ENCODE assay signal across 12 mouse cellular contexts in the genomic region with DNA sequence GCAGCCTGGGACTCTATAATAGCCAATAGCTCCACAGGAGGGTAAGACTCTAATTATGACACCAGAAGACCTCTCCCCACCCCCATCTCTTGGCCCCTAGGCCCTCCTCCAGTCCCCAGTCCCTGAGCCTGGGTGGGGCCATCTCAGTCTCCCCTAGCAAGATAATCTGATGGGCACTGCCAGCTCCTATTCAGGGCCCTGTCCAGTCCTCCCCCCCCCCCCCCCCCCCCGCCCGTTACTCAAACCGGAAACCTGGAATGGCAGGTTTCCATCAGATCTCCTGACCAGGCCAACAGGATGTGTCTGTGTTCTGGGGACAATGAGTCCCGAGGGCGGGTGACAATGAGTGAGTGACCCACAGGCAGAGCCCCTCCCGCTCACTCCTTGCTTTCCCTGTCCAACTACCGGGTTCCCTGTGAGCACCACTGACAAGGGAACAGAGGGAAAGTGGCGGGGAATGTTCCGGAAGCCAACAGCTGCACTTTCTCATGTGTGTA.
DNase-seq lines count a peak whose midpoint lies in the region; ATAC-seq and TF ChIP-seq lines count a peak whose summit lies in the region.
"Had no signal": no experiment of that assay in that cellular context is flagged by ENCODE, and none has a peak within 500 bp of the region (broad histone marks: within the 10 kb centered on the region; RNA-seq: fewer than 3 reads in every experiment).

No protein-coding gene starts in this region.

- no peaks in the 10 kb centered on the region for H3K9me3 ChIP-seq in heart, embryonic 16.5 days (replicated peaks; ENCODE audit: control insufficient read depth, low read length)
- H3K9me3 ChIP-seq in stomach, embryonic 14.5 days (ENCODE audit: control insufficient read depth, low read depth, low read length), result no peaks in the 10 kb centered on the region
- H3K9me3 ChIP-seq in hindbrain, embryonic 13.5 days, result no peaks in the 10 kb centered on the region
- H3K9me3 ChIP-seq: embryonic facial prominence, embryonic 15.5 days; hindbrain, embryonic 15.5 days had no signal

- H3K4me2 ChIP-seq in heart, embryonic 16.5 days (ENCODE audit: low read depth, low read length), result no peak overlapping the region
- no peak overlapping the region for H3K4me2 ChIP-seq in stomach, embryonic 14.5 days (replicated peaks; ENCODE audit: low read depth, low read length)
- no peak overlapping the region for H3K4me2 ChIP-seq in hindbrain, embryonic 13.5 days
- H3K4me2 ChIP-seq: embryonic facial prominence, embryonic 15.5 days; hindbrain, embryonic 15.5 days had no signal

- no peak for TF ChIP-seq POLR2A in lung, adult 2 months (IDR thresholded peaks at IDR 0.05; ENCODE audit: borderline replicate concordance, extremely low read depth, low read depth, low read length)

- no peak for TF ChIP-seq CTCF in lung, adult 2 months (IDR thresholded peaks at IDR 0.05; ENCODE audit: insufficient read depth, low read length)

- DNase-seq in lung, adult 18-20 months, result peak; percentile 82 to 88
- DNase-seq in lung, adult 2 months, result no peak
- DNase-seq in kidney, postnatal 36 days, result peak; percentile 65 to 89
- DNase-seq in left cerebral cortex, adult 18-20 months (ENCODE audit: low spot score in 2 of 2), result no peak
- DNase-seq in urinary bladder, postnatal 10 days (ENCODE audit: low spot score), result no peak
- DNase-seq: thymus, adult 18-20 months had no signal

- H3K36me3 ChIP-seq in heart, embryonic 16.5 days (ENCODE audit: control insufficient read depth, insufficient read depth), result peaks cover 62% of the 10 kb centered on the region
- H3K36me3 ChIP-seq in stomach, embryonic 14.5 days (ENCODE audit: control insufficient read depth, insufficient read depth, low read length), result peaks cover 13% of the 10 kb centered on the region; the same call in 1 of the 2 replicates
- peaks cover under 1% of the 10 kb centered on the region; the same call in 1 of the 2 replicates for H3K36me3 ChIP-seq in hindbrain, embryonic 13.5 days
- H3K36me3 ChIP-seq: hindbrain, embryonic 15.5 days had no signal

- H3K9ac ChIP-seq in heart, embryonic 16.5 days (ENCODE audit: low read length), result no peak overlapping the region
- H3K9ac ChIP-seq in stomach, embryonic 14.5 days (replicated peaks; ENCODE audit: low read depth, low read length), result no peak overlapping the region
- H3K9ac ChIP-seq in hindbrain, embryonic 13.5 days, result no peak overlapping the region
- H3K9ac ChIP-seq: embryonic facial prominence, embryonic 15.5 days; hindbrain, embryonic 15.5 days had no signal

- peak; percentile 76 for ATAC-seq in heart, embryonic 16.5 days (replicated peaks; ENCODE audit: extremely low read depth, insufficient read depth, low FRiP score)
- peak; percentile 42; the same call in 1 of the 2 replicates for ATAC-seq in stomach, embryonic 14.5 days (ENCODE audit: insufficient number of reproducible peaks, insufficient read depth, low FRiP score, low read depth)
- no peak for ATAC-seq in hindbrain, embryonic 13.5 days (ENCODE audit: low FRiP score)

- H3K4me3 ChIP-seq in lung, adult 2 months (replicated peaks; ENCODE audit: extremely low read depth, low read depth, low read length), result no peak overlapping the region
- no peak overlapping the region for H3K4me3 ChIP-seq in heart, embryonic 16.5 days (ENCODE audit: low read length)
- H3K4me3 ChIP-seq in stomach, embryonic 14.5 days (ENCODE audit: low read depth, low read length), result no peak overlapping the region
- no peak overlapping the region for H3K4me3 ChIP-seq in hindbrain, embryonic 13.5 days
- H3K4me3 ChIP-seq: embryonic facial prominence, embryonic 15.5 days; hindbrain, embryonic 15.5 days had no signal

- no peaks in the 10 kb centered on the region for H3K27me3 ChIP-seq in heart, embryonic 16.5 days (ENCODE audit: control insufficient read depth, insufficient read depth, low read length)
- no peaks in the 10 kb centered on the region for H3K27me3 ChIP-seq in stomach, embryonic 14.5 days (ENCODE audit: control insufficient read depth, insufficient read depth, low read length)
- H3K27me3 ChIP-seq in hindbrain, embryonic 13.5 days, result no peaks in the 10 kb centered on the region
- H3K27me3 ChIP-seq: embryonic facial prominence, embryonic 15.5 days; hindbrain, embryonic 15.5 days had no signal

- WGBS in lung, adult 2 months, result 26% methylated on average over 9 of the region's 9 CpGs
- WGBS in heart, embryonic 16.5 days, result 36% methylated on average over 8 of the region's 9 CpGs
- 44% methylated on average over 8 of the region's 9 CpGs for WGBS in stomach, embryonic 14.5 days
- WGBS in hindbrain, embryonic 13.5 days, result 70% methylated on average over 8 of the region's 9 CpGs

- H3K4me1 ChIP-seq in lung, adult 2 months (ENCODE audit: control insufficient read depth, insufficient read depth, low read length), result peaks cover 21% of the 10 kb centered on the region
- H3K4me1 ChIP-seq in heart, embryonic 16.5 days (ENCODE audit: control insufficient read depth, insufficient read depth, low read length), result peaks cover 12% of the 10 kb centered on the region
- H3K4me1 ChIP-seq in stomach, embryonic 14.5 days (ENCODE audit: control insufficient read depth, insufficient read depth, low read length), result 0 out of 2 replicates have a peak, but pooled peaks cover 3% of the 10 kb centered on the region
- no peaks in the 10 kb centered on the region for H3K4me1 ChIP-seq in hindbrain, embryonic 13.5 days (replicated peaks)
- H3K4me1 ChIP-seq: hindbrain, embryonic 15.5 days had no signal

- H3K27ac ChIP-seq in heart, embryonic 16.5 days (ENCODE audit: low read length), result peak overlapping the region; percentile 71
- H3K27ac ChIP-seq in stomach, embryonic 14.5 days (ENCODE audit: low read length), result no peak overlapping the region
- H3K27ac ChIP-seq in hindbrain, embryonic 13.5 days, result no peak overlapping the region
- H3K27ac ChIP-seq: embryonic facial prominence, embryonic 15.5 days; hindbrain, embryonic 15.5 days; macrophage had no signal

Comparison
In these comparisons a context has a peak if more than half of its experiments do, and no peak if none do; other contexts are left out.
1. DNase-seq: peak in lung, adult 18-20 months (2 of 2) and kidney, postnatal 36 days (2 of 2); none in lung, adult 2 months (single experiment), left cerebral cortex, adult 18-20 months (0 of 2) and urinary bladder, postnatal 10 days (single experiment).